Mouse (Mus musculus) olfactory bulb, adult 2 months (tissue): ENCODE measurements around the gene Nav2.

ENCODE experiments used
- CTCF ChIP-seq: fragments of 200-500 bp; IDR thresholded peaks from 2 replicates; pipeline ENCODE4 v1.5.1; 2012; ENCODE audit warnings: low read depth, mild to moderate bottlenecking, low read length, moderate library complexity; ENCODE audit not compliant: insufficient read depth
- POLR2A ChIP-seq: fragments of 200-500 bp; IDR thresholded peaks from 2 replicates; pipeline ENCODE4 v1.6.1; 2012; ENCODE audit warnings: mild to moderate bottlenecking, low read depth, low read length, moderate library complexity; ENCODE audit not compliant: insufficient read depth

DNA sequence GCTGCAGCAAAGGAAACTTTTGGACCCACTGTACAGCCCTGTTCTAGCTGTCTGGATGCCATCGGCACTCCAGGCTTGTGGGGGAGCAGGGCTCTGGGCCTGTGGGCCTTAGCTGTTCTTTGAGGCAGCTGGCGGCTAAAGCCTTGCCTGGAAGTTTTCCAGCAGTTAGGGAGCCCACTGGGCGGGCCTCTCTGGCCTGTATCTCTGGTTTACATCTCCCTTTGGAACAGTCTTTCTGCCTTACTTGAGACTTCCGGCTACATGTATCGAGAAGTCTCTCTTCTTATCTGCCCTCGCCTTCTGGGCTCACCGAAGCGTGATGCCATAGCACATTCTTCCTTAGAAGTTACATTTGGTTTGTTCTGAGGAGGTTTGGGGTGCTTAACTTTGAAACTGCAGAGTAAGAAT lies 412.6 kb downstream of the Nav2 start:
- TF ChIP-seq CTCF (no peak), POLR2A (no peak)
